Mouse (Mus musculus): ENCODE measurements around the gene Srsf2.
A peak's percentile ranks its signal among the peaks of the same experiment; 100 is the strongest.

Gene Srsf2

GRCm38 (mm10) chr11:116810528-116810927 is 42.4 kb downstream of the Srsf2 start:
- no peak for DNase-seq (ENCODE audit: low read depth, low spot score)

GRCm38 (mm10) chr11:116809520-116809919 is 43.4 kb downstream of the Srsf2 start:
- DNase-seq (ENCODE audit: low read depth, low spot score), result no peak

DNA sequence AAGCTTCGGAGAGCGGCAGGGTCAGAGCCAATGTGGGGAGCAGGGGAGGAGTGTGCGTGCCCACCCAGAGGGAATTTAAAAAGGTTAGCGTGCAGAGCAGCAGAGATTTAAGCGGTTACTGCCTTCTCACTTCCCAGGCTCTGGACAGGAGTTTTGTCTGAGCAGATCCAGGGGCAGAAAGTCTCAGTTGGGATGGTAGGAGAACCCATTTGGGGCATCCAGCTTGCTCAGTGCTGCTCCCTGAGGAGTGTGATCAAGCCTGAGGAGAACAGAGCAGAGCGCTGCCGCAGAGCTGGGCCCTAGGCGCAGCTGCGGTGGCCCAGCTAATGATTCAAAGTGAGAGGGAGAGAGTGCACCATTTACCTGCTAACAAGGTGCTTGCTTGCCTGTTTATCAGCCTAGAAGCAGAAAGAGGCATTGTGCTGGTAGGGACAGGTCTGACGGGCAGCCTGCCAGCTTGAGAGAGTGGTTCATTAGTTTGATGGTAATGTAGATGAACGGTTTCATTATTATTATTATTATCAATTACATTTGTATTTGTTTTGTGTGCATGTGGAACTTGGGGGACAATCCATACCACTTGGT is 44.0 kb downstream of the Srsf2 start:
- no peak for DNase-seq (ENCODE audit: low read depth, low spot score)

- peak; percentile 89 for DNase-seq (ENCODE audit: low read depth, low spot score)
Measured at GRCm38 (mm10) chr11:116807938-116808606, 44.8 kb downstream of the Srsf2 start.

GRCm38 (mm10) chr11:116807526-116807925 is 45.4 kb downstream of the Srsf2 start:
- DNase-seq (ENCODE audit: low read depth, low spot score), result no peak

DNA sequence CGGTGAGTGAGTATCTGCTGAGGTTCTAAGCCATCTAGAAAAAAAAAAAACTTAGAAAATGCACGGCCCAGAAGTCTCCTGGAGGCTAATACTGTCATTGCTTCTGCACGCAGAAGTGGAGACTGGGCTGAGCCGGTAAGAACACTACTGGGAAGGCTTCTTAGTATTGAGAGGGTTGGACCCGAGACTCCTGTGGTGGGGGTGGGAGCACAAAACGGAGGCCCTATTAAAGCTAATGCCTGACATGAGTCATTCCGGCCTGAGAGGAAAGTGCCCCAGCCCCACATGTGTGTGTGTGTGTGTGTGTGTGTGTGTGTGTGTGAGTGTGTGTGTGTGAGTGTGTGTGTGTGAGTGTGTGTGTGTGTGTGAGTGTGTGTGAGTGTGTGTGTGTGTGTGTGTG is 45.8 kb downstream of the Srsf2 start:
- no peak for DNase-seq (ENCODE audit: low read depth, low spot score)

DNA sequence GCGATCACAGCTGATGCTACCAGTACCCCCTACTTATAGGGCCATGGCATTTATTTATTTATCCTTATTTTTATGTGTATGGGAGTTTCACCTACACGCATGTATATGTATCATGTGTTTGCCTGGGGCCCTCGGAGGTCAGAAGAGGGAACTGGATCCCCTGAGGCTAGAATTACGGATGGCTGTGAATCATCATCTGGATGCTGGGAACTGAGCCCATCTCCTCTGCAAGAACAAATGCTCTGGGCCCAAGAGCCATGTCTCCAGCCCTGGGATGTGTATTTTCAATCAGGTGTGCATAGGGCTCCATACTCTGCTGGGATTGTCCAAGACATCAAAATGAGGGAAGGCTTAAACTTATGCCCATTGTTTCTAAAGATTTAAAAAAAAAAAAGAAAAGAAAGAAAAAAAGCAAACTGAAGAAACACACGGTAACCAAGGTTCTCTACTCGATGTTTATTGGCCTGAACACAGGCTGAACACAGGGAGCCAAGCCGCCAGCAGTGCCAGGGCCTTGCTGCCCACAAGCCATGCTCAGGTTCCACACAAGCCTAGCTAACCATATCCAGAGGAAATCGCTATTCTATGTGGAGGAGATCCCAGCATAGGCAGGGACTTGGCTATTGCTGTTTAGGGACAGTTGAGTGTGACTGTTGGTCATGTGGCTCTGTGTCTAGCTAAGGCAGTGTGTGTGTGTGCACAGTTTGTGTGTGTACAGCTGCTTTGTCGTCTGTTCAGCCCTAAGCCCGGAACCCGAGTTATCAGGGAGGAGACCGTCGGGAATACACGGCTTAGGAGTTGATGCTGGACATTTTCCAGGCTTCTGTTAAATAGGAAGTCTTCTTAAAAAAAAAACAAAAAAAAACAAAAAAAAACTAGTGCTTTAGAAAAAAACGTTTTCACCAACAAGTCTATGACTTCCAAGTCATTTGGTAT is 46.5 kb downstream of the Srsf2 start:
- no peak for DNase-seq (ENCODE audit: low read depth, low spot score)

DNA sequence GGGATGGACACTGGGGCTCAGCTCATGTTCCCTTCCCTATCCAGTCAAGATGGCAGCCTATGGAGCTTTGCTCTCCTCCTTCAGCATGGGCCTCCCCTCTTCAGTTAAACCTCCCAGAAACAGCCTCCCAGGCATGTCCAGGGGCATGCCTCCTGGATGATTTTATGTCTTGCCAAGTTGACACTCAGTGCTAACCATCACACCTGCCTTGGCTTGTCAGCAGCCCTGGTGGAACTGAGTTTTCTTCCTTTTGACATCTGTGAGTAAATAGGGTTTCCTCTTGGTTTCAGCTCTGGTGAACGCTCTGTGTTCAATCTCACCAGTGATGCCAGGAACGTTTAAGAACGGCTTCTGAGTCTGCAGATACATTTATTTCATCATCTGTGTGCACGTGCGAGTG is 50.2 kb downstream of the Srsf2 start:
- no peak for DNase-seq (ENCODE audit: low read depth, low spot score)

DNA sequence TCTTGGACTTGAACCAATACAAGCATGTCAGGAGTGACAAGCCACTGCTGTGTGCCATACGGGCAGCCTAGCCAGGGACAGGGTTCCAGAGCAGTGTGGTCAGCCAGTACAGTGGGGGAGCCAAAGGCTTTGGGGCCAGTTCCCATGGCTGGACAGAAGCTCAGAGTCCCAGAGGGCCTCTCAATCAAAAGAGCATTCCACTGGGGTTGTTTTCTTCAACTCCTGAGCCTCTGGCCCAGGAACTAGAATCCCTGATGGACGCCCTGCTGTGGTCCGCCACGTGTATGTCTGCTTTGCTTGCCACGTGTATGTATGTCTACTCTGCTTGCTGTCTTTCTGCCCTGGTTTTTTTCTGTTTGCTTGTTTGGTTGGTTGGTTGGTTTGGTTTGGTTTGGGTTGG is 51.8 kb downstream of the Srsf2 start:
- DNase-seq (ENCODE audit: low read depth, low spot score), result no peak
